Mouse (Mus musculus) cortical plate, adult 2 months (tissue): Measurements from ENCODE around the gene Tenm1. TPM values are rescaled to one million over a fixed set of nuclear protein-coding genes. Genes with fewer than 3 reads are reported as not detected.

ENCODE experiments used
- H3K27ac ChIP-seq: fragments of 200-500 bp; 2 replicates; pipeline ENCODE4 v1.5.1; 2012; ENCODE audit warnings: low read length, control low read depth, inconsistent platforms; ENCODE audit not compliant: insufficient read depth
- H3K4me1 ChIP-seq: fragments of 200-500 bp; 2 replicates; pipeline ENCODE4 v1.6.1; 2011; ENCODE audit warnings: low read length; ENCODE audit not compliant: control insufficient read depth, insufficient read depth
- H3K4me3 ChIP-seq: fragments of 200-500 bp; 2 replicates; pipeline ENCODE4 v1.5.1; 2011; ENCODE audit warnings: mild to moderate bottlenecking, low read length, control low read depth; ENCODE audit not compliant: insufficient read depth
- CTCF ChIP-seq: fragments of 200-500 bp; IDR thresholded peaks from 2 replicates; pipeline ENCODE4 v1.5.1; 2011; ENCODE audit warnings: mild to moderate bottlenecking, control low read depth, low read length; ENCODE audit not compliant: insufficient read depth; ENCODE audit errors: extremely low read depth
- POLR2A ChIP-seq: fragments of 200-500 bp; IDR thresholded peaks from 2 replicates; pipeline ENCODE4 v1.6.1; 2011; ENCODE audit warnings: mild to moderate bottlenecking, low read length, control low read depth; ENCODE audit not compliant: insufficient read depth; ENCODE audit errors: extremely low read depth
- polyA plus RNA-seq: library from polyadenylated mRNA; depleted of rRNA; stranded (reverse); fragments of >200 nt; gene quantifications from 2 replicates; pipeline ENCODE4 v1.2.3, GENCODE M21; 2012; rRNA removed

Tenm1 gene
- polyA plus RNA-seq = 12.0 and 12.9 TPM in 2 replicates

DNA sequence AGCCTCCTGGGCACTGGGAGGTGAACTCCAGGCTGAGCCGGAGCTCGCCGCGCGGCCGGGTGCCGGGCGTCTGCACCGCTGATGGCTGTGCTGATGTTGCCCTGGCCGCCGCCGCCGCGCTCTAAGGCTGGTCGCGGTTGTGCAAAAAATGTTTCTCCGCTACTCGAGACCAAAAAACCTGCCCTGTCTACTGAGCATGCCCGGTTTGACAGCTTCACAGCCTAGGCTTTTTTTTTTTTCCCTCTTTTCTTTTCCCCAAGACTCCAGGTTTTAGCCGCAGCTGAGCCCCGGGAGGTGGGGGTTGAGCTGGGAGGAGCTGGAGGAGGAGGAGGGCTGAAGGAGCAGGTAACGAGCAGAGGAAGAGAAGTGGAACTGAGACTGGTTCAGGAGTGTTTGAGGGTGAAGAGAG, at the start of gene Tenm1:
TSS of gene Tenm1 (minus strand) at position 272 of the 409 bp plus-strand sequence.
- no peaks in the 10 kb centered on the region for H3K4me1 ChIP-seq
- H3K4me3 ChIP-seq = peak within 1 kb of the TSS; percentile 89
- 0 out of 2 replicates have a peak within 1 kb of the TSS, but pooled peaks have one; percentile 25 for H3K27ac ChIP-seq
- TF ChIP-seq POLR2A (peak; percentile 42; the same call in 1 of the 2 replicates), CTCF (no peak)

DNA sequence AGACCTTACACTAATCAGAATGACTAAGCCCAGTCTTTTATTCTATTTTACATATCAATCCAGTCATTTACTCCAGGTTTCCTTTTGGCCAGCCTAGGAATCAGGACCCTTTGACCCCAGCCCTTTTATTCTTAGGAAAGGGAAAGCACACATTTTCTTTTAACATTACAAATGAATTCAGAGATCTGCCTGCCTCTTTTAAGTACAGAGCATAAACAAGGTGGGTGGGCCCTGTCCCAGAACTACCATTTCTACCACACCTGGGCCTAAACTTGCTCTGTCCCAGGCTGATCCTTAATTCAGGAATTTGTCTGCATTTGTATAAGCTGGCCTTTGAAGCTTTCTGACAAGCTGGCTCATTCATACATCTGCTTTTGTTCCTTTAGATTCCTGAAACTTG, 38.4 kb upstream of the Tenm1 start:
- Histone ChIP-seq H3K27ac (no peak overlapping the region), H3K4me3 (no peak overlapping the region), H3K4me1 (no peaks in the 10 kb centered on the region)
- TF ChIP-seq CTCF = no peak
- no peak for TF ChIP-seq POLR2A

DNA sequence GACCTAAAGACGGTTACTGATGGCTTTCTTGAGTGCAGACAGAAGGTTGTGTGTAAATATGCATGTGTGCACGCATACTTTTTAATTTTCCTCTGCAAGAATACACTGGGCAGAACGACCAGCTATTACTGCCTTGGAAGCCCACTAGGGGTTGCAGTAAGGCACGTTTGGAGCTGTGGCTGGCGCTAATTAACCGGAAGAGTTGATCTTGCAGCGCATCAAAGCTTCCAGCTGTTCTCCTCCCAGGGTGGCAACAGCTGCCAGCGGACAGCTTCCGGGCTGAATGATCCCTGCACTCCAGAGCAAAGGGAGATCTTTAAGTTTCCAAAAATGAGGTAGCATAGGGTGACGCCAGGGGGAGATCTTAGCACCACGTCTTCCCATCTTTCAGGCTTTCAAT, 1.7 kb upstream of the Tenm1 start:
- TF ChIP-seq POLR2A (no peak), CTCF (no peak)
- peak overlapping the region; percentile 58; the same call in 1 of the 2 replicates for H3K27ac ChIP-seq
- peak overlapping the region; percentile 89 for H3K4me3 ChIP-seq
- no peaks in the 10 kb centered on the region for H3K4me1 ChIP-seq

DNA sequence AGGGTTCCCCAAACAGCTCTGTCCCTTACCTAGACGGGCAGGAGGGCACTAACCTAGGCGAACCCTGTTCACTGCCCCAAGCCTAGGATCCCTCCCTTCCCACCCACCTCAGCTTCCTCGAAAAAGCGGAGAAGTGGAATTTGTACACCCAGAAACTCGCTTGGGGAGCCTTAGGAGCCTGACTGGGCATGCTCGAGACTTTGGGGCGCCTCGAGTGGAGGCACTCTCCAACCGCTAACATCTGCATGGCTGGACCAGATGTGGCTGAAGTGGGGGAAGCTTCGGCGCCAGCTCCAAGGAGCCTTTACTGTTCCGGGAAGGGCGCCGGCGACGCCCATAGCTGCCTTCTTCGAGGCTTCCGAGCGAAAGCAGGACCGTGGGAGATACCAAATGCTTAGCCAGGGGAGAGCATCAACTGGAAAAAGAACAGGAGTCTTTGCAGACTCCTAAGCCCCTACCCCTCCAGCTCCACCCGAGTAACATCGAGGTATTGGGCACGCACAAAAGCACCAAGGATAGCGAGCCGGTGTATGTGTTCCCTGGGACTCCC, 1.1 kb upstream of the Tenm1 start:
- Histone ChIP-seq H3K27ac (peak overlapping the region; percentile 58; the same call in 1 of the 2 replicates), H3K4me3 (peak overlapping the region; percentile 89), H3K4me1 (no peaks in the 10 kb centered on the region)
- TF ChIP-seq CTCF (no peak), POLR2A (no peak)

DNA sequence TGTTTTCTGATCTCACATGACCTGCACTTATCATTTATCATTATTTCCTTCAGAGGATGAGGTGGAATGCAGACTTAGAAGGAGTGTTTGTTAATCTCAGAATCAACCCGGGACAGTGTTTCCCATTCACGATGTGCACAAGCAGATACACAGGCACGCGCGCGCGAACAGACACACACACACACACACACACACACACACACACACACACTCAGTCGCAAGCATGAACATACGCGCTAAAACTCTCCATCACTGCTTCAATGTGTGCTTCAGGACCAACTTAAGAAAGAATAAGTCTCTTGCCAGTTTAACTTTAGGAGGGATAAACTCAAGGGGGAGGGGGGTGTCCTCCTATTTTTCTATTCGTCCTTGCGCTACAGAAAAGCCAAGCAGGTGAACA, 411 bp upstream of the Tenm1 start:
- Histone ChIP-seq H3K4me3 (peak overlapping the region; percentile 89), H3K27ac (no peak overlapping the region), H3K4me1 (no peaks in the 10 kb centered on the region)
- TF ChIP-seq POLR2A (no peak), CTCF (no peak)

DNA sequence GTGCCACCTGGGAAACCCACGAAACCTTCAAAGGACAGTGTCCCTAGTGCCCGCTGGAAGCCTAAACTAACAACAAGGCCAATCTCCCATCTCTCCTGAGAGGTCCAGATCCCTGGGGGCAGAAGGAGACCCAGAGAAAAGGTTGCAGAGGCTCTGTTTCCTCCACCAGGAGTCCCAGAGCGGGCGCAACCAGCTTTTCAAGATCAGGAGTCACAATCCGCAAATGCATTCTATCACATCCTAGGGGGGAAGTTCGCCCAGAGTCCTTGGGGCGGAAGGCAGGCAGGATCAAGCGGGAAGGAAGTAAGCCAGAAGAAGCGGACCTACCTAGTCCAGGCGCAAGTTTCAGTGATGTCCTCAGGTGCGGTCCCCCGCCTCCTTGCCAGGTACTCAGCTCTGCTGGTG, 963 bp downstream of the Tenm1 start:
- Histone ChIP-seq H3K4me1 (no peaks in the 10 kb centered on the region), H3K27ac (no peak overlapping the region), H3K4me3 (peak overlapping the region; percentile 89)
- TF ChIP-seq POLR2A (no peak), CTCF (no peak)

DNA sequence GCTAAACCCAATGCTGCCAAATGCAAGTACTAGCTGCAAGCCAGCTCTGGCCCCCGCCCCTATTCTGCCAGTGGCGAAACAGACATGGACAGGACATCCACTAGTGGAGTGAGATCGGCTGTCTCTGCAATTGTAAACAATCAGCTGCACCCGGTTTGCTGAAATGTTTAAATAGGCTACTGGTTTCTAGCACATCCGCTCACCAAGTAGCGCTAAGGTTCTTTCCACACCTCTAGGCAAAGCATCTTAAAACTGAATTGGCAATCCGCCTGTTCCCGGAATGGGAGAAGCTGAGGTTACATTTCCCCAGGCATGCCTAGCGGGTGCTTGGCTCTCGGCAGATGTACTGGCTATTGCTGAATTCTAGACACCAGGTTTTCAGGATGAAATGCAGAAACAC, 1.8 kb downstream of the Tenm1 start:
- no peaks in the 10 kb centered on the region for H3K4me1 ChIP-seq
- no peak overlapping the region for H3K27ac ChIP-seq
- peak overlapping the region; percentile 89 for H3K4me3 ChIP-seq
- TF ChIP-seq POLR2A (no peak), CTCF (no peak)

DNA sequence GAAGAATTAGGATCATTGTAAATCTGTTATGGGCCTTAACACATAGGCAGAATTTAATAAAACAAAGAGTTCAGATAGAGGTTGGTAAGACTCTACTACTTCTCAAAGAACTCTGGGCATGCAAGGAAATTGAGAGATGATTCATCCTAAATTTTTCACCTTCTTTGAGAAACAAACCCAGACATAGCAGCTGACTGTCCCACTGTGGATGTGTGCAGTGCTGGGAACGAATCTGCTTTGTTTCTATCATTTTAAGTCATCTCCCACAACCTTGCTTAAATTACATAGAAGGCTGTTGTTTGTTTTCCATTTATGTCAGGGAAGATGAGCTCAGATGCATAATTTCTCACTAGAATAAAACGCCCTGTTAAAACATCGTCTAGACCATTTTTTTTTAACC, 31.0 kb downstream of the Tenm1 start:
- Histone ChIP-seq H3K4me1 (no peaks in the 10 kb centered on the region), H3K4me3 (no peak overlapping the region)
- TF ChIP-seq CTCF (no peak), POLR2A (no peak)

DNA sequence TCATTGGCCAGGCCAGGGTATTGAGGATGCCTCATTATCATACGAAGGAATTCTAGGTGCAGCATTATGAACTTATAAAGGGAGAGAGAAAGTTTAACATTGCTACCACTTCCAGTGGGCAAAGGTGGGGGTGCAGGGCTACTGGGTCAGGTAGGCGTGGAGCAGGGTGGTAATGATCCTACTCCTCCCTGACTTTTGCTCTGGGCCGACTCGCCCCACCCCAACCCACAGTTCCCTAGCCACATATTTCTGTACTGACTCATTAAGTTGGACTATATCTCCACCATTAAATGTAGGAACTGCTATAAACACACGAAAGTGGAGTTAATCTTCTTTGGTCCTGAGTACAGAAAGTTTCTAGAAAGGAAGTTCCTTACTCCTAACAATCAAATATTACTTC, 40.8 kb downstream of the Tenm1 start:
- Histone ChIP-seq H3K4me1 (no peaks in the 10 kb centered on the region), H3K27ac (no peak overlapping the region), H3K4me3 (no peak overlapping the region)
- TF ChIP-seq CTCF (no peak), POLR2A (no peak)

More for the DNA sequence above, 31.0 kb downstream of the Tenm1 start:
- no peak overlapping the region for H3K27ac ChIP-seq

DNA sequence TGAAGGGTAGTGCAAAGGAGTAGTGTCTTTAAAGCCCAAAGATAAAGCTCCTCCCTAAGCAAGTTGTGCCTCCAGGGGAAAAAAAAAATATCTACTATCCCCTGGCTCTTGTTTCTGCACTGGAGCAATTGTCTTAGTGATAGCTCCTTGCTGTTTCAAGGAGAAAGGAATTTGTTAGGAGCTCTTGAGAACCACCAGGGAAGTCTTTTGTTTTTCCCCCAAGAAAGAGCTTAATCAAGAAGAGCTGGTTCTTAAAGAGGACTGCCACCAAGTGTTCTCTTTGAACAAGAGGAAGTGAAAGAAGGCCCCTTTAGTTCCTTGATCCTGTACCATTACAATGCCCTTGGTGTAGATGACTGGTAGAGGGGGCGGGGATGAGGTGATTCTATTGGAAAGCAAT, 56.4 kb downstream of the Tenm1 start:
- no peak overlapping the region for H3K27ac ChIP-seq
- no peak overlapping the region for H3K4me3 ChIP-seq
- TF ChIP-seq POLR2A (no peak), CTCF (no peak)
- no peaks in the 10 kb centered on the region for H3K4me1 ChIP-seq
